11 mouse cellular contexts compared by ENCODE assay signal in genomic region chr15:101438555-101438954, GRCm38 (mm10). TPM values are rescaled to one million over a fixed set of nuclear protein-coding genes. Genes with fewer than 3 reads are reported as not detected.
DNase-seq lines count a peak whose midpoint lies in the region; ATAC-seq and TF ChIP-seq lines count a peak whose summit lies in the region.
"Had no signal": no experiment of that assay in that cellular context is flagged by ENCODE, and none has a peak within 500 bp of the region (broad histone marks: within the 10 kb centered on the region; RNA-seq: fewer than 3 reads in every experiment).

Gene Krt87, minus strand, starts transcription at chr15:101438804.

- H3K4me1 ChIP-seq in embryonic facial prominence, embryonic 13.5 days: peaks cover 7% of the 10 kb centered on the region
- peaks cover 5% of the 10 kb centered on the region for H3K4me1 ChIP-seq in intestine, embryonic 16.5 days (ENCODE audit: control insufficient read depth, insufficient read depth, low read length)
- peaks cover 7% of the 10 kb centered on the region for H3K4me1 ChIP-seq in olfactory bulb, adult 2 months (ENCODE audit: control insufficient read depth, insufficient read depth, low read length)
- H3K4me1 ChIP-seq: megakaryocyte, embryonic 14.5 days had no signal

- no peak within 1 kb of the TSS for H3K27ac ChIP-seq in layer of hippocampus, adult 2 months
- no peak within 1 kb of the TSS for H3K27ac ChIP-seq in embryonic facial prominence, embryonic 13.5 days
- no peak within 1 kb of the TSS for H3K27ac ChIP-seq in intestine, embryonic 16.5 days (ENCODE audit: low read length)
- no peak within 1 kb of the TSS for H3K27ac ChIP-seq in olfactory bulb, adult 2 months (ENCODE audit: insufficient read depth, low read depth, low read length)
- H3K27ac ChIP-seq in gastrocnemius, adult 2 months: no peak within 1 kb of the TSS

- TF ChIP-seq POLR2A in olfactory bulb, adult 2 months (IDR thresholded peaks at IDR 0.05; ENCODE audit: insufficient read depth, low read depth, low read length): no peak

- H3K4me2 ChIP-seq in embryonic facial prominence, embryonic 13.5 days: peak within 1 kb of the TSS; percentile 58
- peak within 1 kb of the TSS; percentile 43 for H3K4me2 ChIP-seq in intestine, embryonic 16.5 days (ENCODE audit: low read depth, low read length)

- H3K9ac ChIP-seq in embryonic facial prominence, embryonic 13.5 days: peak within 1 kb of the TSS; percentile 57
- H3K9ac ChIP-seq in intestine, embryonic 16.5 days (ENCODE audit: low read depth, low read length): peak within 1 kb of the TSS; percentile 37; the same call in 1 of the 2 replicates

- no peaks in the 10 kb centered on the region for H3K9me3 ChIP-seq in embryonic facial prominence, embryonic 13.5 days
- H3K9me3 ChIP-seq in intestine, embryonic 16.5 days (ENCODE audit: control insufficient read depth, low read length): no peaks in the 10 kb centered on the region
- H3K9me3 ChIP-seq: megakaryocyte, embryonic 14.5 days had no signal

- TF ChIP-seq CTCF in layer of hippocampus, adult 2 months (conservative IDR thresholded peaks at IDR 0.05): no peak
- no peak for TF ChIP-seq CTCF in olfactory bulb, adult 2 months (IDR thresholded peaks at IDR 0.05; ENCODE audit: insufficient read depth, low read depth, low read length)
- TF ChIP-seq CTCF in gastrocnemius, adult 2 months (IDR thresholded peaks at IDR 0.05): no peak

- DNase-seq in layer of hippocampus, adult 2 months (ENCODE audit: low spot score in 2 of 2): no peak
- no peak for DNase-seq in layer of hippocampus, postnatal 25 days (ENCODE audit: extremely low spot score in 1 of 2, low spot score in 1 of 2)
- DNase-seq in spleen, postnatal 4 days (ENCODE audit: low spot score in 2 of 2): no peak
- no peak for DNase-seq in ovary, postnatal 10 days (ENCODE audit: low spot score)
- DNase-seq in gastrocnemius, adult 2 months: no peak
- DNase-seq: cerebellum, adult 11 months had no signal

- intact Hi-C loops in gastrocnemius, adult 2 months (cut with DNase I): no loop called here

- H3K36me3 ChIP-seq in embryonic facial prominence, embryonic 13.5 days: no peaks in the 10 kb centered on the region
- H3K36me3 ChIP-seq in intestine, embryonic 16.5 days (ENCODE audit: control insufficient read depth, insufficient read depth, low read length): no peaks in the 10 kb centered on the region

- WGBS in embryonic facial prominence, embryonic 13.5 days: 3% methylated on average over 34 of the region's 34 CpGs
- WGBS in intestine, embryonic 16.5 days: 1% methylated on average over 34 of the region's 34 CpGs
- WGBS in olfactory bulb, adult 2 months: 3% methylated on average over 34 of the region's 34 CpGs

- ATAC-seq in embryonic facial prominence, embryonic 13.5 days (ENCODE audit: insufficient number of reproducible peaks, insufficient read depth, low FRiP score, low TSS enrichment, low read depth): no peak
- no peak; the same call in 1 of the 2 replicates for ATAC-seq in intestine, embryonic 16.5 days

- peak within 1 kb of the TSS; percentile 43 for H3K4me3 ChIP-seq in layer of hippocampus, adult 2 months
- peak within 1 kb of the TSS; percentile 36 for H3K4me3 ChIP-seq in embryonic facial prominence, embryonic 13.5 days
- peak within 1 kb of the TSS; percentile 29 for H3K4me3 ChIP-seq in intestine, embryonic 16.5 days (ENCODE audit: low read length)
- peak within 1 kb of the TSS; percentile 20; the same call in 1 of the 2 replicates for H3K4me3 ChIP-seq in olfactory bulb, adult 2 months (ENCODE audit: insufficient read depth, low read depth, low read length)
- no peak within 1 kb of the TSS for H3K4me3 ChIP-seq in gastrocnemius, adult 2 months
- H3K4me3 ChIP-seq: megakaryocyte, embryonic 14.5 days had no signal

- H3K27me3 ChIP-seq in embryonic facial prominence, embryonic 13.5 days: peaks cover 46% of the 10 kb centered on the region
- peaks cover 17% of the 10 kb centered on the region for H3K27me3 ChIP-seq in intestine, embryonic 16.5 days (replicated peaks; ENCODE audit: control insufficient read depth, insufficient read depth, low read length)

RNA-seq across cellular contexts. Expression of gene Krt87, which starts in this region (rescaled TPM):
- total RNA-seq in layer of hippocampus, adult 2 months (2021): under 1 TPM; 0.46 to 0.69 TPM
- total RNA-seq in layer of hippocampus, postnatal 25 days (2021): under 1 TPM; 0.42 to 0.71 TPM
- 0.55 and 0.66 TPM in 2 replicates for polyA plus RNA-seq in embryonic facial prominence, embryonic 13.5 days (2015; fragmentation: Nextera tagmentation; extraction: Ambion mirVana)
- 0.38 and 0.48 TPM in 2 replicates for polyA plus RNA-seq in intestine, embryonic 16.5 days (2015; fragmentation: Nextera tagmentation; extraction: Ambion mirVana)
- not detected in 2 replicates for polyA plus RNA-seq in olfactory bulb, adult 2 months (2012; ENCODE audit: insufficient read depth, insufficient read length, low replicate concordance, missing spikeins)
- not detected for total RNA-seq in gastrocnemius, adult 2 months (2021)
- total RNA-seq: hematopoietic stem cell, adult 5-6 weeks had no signal
